Mouse (Mus musculus): ENCODE measurements at regions not wholly inside any gene's neighbourhood (a gene's known extent, or its start where the extent isn't known, plus 50 kb on each side); places are given as distances from the start of the nearest gene placed in this dataset.

DNA sequence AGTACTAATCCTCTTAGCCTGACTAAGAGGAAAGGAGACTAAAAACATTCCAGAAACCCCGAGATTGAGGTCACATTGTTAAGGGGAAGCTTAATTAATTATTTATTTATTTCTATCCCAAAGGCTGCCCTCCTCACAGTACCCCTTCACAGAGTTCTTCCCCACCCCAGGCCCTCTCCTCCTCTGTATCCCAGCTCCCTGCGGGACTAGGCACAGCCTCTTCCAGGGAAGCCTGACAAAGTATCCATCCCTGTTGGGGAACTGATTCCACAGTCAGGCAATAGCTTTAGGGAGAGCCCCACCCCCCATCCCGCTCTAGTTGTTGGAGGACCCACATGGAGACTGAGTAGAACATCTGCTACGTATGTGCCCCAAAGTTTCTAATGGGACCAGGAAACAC lies 254.6 kb downstream of the Atp23 start:
- DNase-seq = no peak
- intact Hi-C loops (cut with DNase I) = no loop called here

DNA sequence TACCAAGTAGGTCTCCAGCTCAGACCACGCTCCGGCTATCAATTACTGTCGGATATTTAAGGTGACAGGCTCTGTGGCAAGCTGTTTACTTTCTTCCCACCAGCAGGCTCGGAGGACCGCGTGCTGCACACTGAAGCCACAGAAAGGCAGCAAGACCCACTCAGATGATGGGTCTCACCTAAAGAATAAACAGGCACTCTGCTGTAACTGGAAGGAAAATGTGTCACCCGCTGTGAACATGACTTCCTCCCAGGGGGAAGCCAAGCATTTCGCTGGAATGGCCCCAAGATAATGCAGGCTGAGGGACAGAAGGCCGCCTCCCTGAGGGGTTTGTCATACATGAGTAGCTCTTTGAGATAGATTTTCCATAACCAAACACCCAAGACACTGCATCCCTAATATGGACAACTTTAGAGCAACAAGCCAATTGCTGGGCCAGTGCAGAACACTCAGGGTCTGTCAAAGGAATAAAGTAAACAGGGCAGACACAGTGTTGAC lies 259.3 kb downstream of the Atp23 start:
- intact Hi-C loops (cut with DNase I) = no loop called here
- peak; percentile 6 to 10 for DNase-seq

DNA sequence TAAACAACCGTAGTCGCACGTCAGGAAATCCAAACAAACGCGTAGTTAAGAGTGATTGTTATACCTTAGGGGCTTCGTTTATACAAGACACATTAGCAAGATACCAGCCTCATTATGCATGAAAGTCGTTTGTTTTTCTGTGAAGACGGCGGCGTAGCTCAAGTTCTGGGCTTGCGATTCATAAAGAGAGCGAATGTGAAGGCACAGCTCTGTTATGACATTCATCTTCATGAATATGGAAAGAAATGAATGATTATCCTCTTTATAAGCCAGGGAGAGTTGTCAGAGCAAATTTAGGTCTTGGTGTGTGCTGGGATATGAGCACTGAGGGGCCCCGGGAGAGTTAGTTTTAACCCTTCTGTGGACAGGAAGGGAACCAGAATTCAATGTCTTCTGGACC lies 266.4 kb downstream of the Atp23 start:
- intact Hi-C loops (cut with DNase I) = loop anchor here (5.0 kb wide), 1 partner anchor 233 kb away; no protein-coding TSS in a partner anchor
- no peak for DNase-seq

DNA sequence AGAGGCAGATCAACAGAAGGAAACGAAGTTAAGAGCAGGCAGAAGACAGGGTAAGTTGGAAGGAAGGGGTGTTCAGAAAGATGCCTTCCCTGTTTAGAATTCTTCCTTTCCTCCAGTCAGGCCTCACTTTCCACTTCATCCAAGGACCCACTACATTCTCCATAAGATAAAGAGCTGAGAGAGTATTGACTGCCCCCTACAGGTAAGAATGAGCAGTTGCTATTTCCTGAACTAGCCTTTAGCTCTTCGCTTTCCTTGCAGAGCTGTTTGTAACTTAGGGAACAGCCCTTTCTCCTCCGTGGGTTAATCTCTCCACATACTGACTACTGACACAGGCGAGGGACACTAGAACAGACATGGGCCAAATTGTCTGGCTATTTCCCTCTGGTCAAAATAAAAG lies 273.1 kb downstream of the Atp23 start:
- no peak for DNase-seq

DNA sequence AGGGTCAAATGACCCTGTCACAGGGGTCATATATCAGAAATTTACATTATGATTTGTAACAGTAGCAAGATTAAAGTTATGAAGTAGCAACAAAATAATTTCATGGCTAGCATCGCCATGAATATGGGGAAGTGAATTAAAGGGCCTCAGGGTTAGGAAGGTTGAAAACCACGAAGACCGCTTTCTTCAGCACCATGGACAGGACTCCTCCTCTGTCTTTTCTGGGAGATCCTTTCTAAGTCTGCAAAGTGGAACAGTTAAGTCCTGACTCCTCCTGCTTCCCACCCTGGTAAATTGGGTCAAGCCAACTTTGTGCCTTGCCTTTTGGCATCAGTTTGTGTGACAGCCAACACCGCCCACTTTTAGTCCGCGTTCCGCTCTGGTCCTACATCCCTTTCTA lies 275.7 kb downstream of the Atp23 start:
- peak; percentile 14 to 40 for DNase-seq
- intact Hi-C loops (cut with DNase I) = no loop called here

More for the DNA sequence above, 273.1 kb downstream of the Atp23 start:
- intact Hi-C loops (cut with DNase I) = no loop called here

DNA sequence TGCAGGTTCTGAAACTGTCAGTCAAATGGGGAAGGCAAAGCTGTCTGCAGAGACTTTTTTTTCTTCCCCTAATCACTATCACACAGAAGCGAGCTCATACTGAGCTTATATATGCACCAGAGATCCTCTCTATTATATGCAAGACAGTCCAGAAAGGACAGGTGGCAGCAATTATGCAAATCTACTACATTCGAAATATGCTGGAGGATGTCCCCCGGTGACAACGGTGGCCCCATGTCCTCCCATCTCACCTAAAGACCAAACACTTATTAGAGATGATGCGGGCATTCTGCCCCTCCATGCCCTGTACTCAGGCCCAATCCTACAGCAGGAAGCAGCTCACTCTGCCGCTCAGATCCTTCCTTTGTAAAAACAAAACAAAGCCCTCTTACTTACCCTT lies 280.4 kb downstream of the Atp23 start:
- no peak for DNase-seq
- intact Hi-C loops (cut with DNase I) = no loop called here

DNA sequence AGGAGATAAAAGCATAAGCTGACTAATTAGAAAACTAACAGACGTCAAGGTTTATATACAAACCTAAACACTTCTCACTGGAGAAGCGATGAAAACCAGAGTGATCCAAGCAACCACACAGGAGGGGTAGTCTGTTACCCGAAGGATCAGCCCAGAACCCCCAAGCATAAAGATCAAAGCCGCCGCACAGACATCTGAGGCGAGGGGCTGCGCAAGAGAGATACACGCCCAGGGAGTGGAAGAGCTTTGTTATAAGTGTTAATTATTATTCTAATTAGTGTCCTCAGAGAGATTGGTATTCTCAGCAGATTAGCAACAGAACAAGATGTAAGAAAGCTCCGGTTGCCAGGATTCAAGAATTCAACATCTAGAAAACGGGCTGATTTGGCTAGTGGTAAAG lies 281.2 kb downstream of the Atp23 start:
- intact Hi-C loops (cut with DNase I) = no loop called here
- DNase-seq = no peak

DNA sequence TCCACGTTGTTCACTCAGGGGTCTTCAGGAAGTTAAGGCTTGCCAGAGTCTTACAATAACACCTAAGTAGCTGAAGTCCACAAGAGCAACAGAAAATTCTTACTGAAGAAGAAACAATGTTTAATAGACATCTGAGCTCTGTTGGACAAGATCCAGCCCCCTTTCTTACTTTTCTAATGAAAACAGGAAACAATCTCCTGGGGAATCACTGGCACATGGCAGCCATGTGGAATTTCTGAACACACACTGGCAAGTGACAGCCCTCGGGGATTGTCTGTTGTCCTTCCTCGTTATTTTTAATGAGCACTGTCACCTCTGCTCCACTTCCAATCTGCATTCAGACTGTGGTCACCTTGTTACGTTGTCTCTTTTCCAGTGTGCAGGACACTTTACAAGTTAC lies 288.9 kb downstream of the Atp23 start:
- intact Hi-C loops (cut with DNase I) = no loop called here

DNA sequence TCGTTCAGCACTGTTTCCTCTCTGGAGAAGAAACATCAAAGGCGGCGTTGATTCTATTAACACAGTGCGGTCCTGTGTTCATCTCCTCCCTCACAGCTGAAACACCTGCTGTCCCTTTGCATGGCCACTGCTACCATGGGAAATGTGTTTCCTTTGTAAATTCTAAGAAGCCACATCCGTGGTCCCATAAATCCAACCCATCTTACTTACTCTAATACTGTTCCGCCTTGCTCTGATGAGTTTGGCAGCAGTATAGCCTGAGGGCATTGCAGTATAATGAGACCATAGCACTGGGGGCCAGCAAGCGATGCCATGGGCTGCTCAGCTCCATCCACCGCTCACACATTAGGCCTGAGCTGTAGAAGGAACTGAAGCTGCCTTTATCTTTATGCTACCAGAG lies 290.6 kb downstream of the Atp23 start:
- DNase-seq = no peak
- intact Hi-C loops (cut with DNase I) = no loop called here

More for the DNA sequence above, 288.9 kb downstream of the Atp23 start:
- DNase-seq = no peak

DNA sequence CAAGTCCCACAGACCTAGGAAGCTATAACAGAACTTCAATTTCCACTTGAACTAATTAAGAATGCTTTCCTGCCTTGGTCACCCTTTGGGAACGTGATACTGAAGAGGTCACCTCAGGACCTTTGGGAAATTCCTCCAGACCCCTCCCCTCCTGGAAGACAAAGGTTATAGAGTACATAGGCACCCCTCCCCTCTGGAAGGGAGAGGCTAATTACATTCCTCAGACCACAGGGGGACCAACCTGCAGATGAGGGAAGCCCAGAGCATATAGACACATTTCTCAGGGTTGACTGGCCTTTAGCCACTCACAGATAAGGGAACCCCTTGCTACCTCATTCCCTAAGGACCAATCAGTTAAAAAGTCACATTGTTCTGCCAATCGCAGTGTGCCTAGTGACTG lies 301.5 kb downstream of the Atp23 start:
- DNase-seq = no peak
- intact Hi-C loops (cut with DNase I) = no loop called here

DNA sequence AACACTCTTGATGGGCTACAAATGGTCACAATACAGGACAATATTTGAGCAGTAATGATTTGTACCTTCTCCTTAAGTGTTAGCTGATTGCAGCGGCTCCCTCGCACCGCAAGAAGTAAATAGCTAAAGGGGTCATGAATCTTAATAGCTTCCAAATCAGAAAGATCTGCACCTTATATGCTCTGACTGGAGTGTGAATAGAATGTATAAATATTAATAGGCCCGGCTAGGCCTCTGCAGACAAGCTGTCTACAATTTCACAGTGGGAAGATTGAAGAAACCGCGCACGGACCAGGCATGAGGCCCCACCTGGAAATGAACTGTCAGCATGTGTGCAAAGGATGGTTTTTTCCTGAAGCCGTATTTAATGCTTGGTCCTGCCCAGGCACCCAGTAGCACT lies 333.0 kb downstream of the Atp23 start:
- intact Hi-C loops (cut with DNase I) = no loop called here

DNA sequence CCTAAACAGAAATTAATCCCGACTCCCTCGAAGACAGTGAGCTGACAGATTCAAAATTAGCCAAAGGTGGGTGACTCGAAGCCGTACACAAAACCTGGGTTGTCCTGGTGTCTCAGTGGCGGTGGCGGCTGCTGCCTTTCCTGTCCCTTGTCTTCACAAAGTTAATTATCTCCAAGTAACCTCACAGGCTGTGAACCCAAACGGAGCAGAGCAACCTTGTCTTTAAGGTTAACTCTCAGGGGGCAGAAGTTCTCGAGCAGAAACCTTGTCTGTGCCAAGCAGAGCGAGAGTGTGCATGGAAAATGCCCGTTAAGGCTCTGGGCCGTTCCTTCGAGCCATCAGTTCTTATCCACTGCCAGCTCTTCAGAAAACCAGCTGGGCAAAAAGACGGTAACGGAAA lies 335.8 kb downstream of the Atp23 start:
- intact Hi-C loops (cut with DNase I) = no loop called here
- no peak for DNase-seq

More for the DNA sequence above, 333.0 kb downstream of the Atp23 start:
- no peak for DNase-seq

DNA sequence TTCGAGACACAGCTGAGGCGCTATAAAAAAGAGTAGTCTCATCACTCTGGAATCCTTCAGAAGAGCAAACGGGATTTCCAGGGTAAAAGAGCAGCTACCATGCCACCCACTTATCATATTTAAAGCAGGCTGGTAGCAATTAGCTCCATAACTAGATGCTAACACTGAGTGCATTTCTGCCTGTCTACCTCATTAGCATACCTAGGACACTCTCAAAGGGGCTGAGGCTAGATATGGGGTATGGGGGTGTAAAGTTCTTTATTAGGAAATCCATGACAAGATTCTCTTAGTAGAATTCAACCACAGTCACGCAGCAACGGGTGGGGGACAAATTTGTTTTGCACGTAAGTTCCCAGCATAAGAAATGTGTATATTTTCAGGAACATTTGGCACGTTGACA lies 346.1 kb downstream of the Atp23 start:
- intact Hi-C loops (cut with DNase I) = no loop called here
- no peak for DNase-seq

DNA sequence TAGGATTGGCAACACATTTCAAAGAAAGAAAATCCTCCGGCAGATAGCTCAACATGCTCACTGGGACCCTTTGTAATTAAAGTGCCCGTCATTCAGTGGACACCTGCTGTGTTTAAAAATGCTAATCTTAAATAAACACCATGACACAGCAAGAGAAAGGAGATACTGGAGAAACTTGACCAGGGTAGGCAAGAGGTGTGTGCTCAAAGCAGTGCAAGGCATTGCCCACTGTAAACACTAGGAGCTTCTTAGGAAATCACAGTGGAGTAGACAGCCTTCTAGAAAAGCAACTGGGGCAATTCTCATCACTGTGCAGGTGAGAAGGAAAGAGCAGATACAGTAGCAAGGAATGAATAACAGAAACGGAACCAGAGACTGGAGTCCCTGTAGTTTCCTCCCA lies 369.2 kb downstream of the Atp23 start:
- DNase-seq = no peak
- intact Hi-C loops (cut with DNase I) = loop anchor here (1.0 to 5.0 kb wide), 3 partner anchors 340 to 807 kb away; no protein-coding TSS in a partner anchor

DNA sequence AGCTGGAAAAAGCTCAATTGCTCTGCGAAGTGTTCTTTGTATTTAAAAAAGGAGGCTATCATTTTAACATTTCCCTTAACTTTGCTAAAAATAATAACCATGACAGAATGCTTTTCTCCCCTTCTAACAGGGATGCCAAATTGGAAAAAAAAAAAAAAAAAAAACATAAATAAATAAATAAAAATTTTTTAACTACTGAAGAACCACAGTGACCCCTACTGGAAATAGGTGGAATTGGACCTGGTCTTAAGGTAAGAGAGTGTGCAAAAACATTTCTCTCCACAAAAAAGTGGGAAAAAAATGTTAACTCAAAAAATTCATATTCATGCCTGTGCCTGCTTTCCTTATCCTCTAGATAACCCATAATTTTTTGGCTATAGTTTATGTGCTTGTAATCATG lies 369.8 kb downstream of the Atp23 start:
- peak; percentile 7 to 39 for DNase-seq
- intact Hi-C loops (cut with DNase I) = loop anchor here (1.0 to 5.0 kb wide), 3 partner anchors 341 to 806 kb away; no protein-coding TSS in a partner anchor

DNA sequence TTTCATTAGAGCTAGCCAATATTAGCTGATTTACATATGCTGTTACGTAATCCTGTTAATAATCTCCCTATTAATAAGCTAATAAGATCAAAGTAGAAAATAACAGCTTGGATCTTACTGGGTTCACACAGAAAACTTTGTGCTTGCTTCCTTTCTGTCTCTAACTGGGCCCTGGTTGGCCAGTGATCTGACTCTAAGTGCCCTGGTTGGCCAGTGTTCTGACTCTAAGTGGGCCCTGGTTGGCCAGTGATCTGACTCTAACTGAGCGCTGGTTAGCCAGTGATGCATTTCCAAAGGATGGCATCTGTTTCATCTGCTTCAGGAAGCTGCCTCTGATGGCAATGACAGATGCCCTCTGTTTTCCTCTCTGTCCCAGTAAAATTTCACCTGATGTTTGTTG lies 372.4 kb downstream of the Atp23 start:
- intact Hi-C loops (cut with DNase I) = no loop called here

DNA sequence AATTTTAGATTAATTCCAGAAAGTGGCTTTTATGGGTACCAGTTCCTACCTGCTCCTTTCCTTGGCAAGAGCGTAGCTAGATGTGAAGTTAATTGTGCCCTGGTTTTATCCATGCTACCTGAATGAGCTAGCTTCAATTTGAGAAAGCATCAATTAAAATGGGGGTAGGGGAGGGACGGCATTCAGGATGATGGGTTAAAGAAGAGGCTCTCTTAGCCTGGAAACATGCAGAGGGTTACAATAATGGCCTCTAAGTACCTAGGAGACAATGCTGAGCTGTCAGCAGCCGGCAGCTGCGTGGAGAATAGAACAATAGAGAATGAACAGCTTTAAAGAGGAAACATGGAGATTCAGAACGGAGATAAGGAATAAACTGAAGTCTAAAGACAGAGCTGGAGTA lies 375.0 kb downstream of the Atp23 start:
- DNase-seq = no peak
- intact Hi-C loops (cut with DNase I) = no loop called here

More for the DNA sequence above, 372.4 kb downstream of the Atp23 start:
- DNase-seq = no peak

DNA sequence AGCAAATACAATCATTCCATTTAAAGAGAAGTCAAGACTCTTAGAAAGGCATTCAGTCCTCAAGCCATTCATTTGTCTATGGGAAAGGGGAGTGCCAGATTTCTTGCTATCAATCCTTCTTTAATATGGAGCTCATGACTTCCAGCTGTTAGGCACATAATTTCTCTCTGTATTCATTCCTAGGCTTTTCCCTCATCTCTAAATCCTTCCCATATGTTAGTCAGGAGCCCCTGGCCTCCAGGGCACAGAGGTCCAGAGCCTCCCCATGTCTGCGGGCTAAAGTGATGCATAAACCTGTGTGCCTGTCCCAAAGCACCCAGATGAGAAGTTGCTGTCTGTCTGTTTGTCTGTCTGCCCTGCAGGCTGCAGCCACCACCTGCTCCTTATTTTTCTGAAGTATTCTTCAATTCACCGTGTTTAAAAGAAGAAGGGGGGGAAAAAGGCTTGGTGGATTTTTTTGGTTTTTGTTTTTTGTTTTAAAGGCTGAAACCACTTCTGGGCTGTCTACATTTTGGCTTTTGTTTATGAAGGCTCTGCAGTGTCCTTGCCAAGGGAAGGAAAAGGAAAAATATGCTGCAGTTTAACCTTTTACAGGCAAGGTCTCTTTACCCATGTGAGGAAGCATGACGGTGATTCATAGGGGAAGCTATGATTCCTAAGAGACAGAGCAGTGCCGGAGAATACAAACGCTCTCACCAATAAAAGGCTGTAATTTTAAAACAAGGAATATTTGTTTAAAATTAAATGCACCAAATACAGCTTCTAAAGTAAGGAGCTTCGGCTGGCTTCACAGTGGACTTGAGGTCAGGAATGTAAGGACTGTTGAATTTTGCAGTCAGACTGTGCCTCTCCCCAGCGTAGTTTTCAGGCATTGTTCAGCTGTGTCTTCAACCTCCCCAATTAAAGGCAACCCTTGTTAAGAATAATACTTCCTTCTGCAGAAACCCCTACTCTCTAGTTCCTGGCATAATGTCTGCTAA lies 379.0 kb downstream of the Atp23 start:
- intact Hi-C loops (cut with DNase I) = no loop called here
- no peak for DNase-seq

DNA sequence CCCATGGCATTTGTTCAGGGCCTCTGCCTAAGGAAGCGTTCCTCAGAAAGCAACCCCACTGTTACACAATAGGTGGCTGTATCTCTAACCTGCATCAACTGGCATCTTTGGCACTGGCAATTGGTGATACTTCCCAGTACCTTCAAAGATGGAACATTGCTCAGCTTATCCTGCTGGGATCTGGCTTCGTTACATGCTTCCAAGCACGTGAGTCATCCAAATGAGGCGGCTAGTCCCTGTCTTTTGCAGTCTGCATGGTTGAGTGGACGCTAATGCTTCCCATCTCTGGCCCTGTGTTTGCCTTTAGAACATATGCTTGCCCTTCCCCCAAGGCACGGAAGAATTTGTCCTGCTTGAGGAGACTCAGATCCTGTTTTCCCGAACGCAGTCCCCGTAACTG lies 380.2 kb downstream of the Atp23 start:
- intact Hi-C loops (cut with DNase I) = no loop called here
- DNase-seq = no peak

DNA sequence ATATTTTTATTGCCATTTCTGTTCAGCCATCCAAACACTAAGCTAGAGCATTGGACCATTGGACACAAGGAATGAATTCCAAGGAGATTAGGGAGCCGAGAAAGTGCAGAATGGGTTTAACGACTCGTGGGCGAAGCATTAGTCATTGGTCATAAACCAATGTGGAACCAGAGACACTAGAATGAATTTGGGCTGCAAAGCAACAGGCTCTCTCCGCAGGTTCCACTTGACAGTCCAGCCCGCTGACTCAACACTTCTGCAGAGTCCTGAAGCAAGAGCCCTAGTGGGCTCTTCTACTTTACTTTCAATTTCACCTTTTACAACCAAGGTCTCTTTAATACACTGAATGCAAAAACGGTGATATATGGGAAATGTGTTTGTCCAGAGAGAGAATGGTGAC lies 388.0 kb downstream of the Atp23 start:
- intact Hi-C loops (cut with DNase I) = no loop called here
- no peak for DNase-seq

DNA sequence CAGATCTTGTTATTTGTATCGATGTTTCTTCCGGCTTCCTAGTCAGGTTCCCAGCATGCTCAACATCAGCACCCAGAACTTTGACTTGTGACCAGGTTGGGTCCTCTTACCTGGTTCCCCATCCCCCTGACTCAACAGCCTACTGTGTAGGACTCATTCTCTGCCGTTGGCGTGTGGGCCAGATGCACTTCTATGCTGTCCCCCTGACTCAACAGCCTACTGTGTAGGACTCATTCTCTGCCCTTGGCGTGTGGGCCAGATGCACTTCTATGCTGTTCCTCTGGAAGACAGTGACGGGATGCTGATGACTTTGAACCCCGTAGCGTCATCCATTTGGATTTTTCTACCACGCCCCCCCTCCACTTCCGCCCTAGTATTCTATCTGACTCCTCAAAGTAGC lies 389.6 kb downstream of the Atp23 start:
- intact Hi-C loops (cut with DNase I) = no loop called here
- DNase-seq = peak; percentile 88 to 89

DNA sequence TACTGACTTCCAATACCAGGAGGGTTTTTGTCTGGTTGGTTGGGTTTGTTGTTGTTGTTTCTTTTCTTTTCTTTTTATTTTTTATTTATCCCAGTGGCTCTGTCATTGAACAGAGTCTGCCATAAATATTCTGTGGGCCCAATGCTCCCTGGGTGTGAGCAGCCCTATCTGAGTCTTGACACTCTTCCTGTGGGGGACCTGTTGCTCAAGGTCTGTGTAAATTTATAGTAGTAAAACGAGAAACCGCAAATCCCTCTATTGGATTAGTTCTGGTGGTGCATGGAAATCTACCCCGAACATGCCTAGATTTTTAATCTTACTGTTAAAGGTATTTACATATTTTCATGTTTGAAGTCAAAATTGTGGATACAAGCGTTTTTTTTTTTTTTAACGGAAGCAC lies 395.2 kb downstream of the Atp23 start:
- DNase-seq = no peak
- intact Hi-C loops (cut with DNase I) = no loop called here

All from heart, postnatal 10 days (tissue).